In genomic region chr8:57594175-57594885, GRCm38 (mm10) we compare ENCODE assay signal across 13 mouse cellular contexts. TPM values are rescaled to one million over a fixed set of nuclear protein-coding genes. Genes with fewer than 3 reads are reported as not detected.
A peak's percentile ranks its signal among the peaks of the same experiment; 100 is the strongest.
DNase-seq lines count a peak whose midpoint lies in the region; ATAC-seq and TF ChIP-seq lines count a peak whose summit lies in the region.
"Had no signal": no experiment of that assay in that cellular context is flagged by ENCODE, and none has a peak within 500 bp of the region (broad histone marks: within the 10 kb centered on the region; RNA-seq: fewer than 3 reads in every experiment).

No protein-coding gene starts in this region.

- no peak for TF ChIP-seq POLR2A in lung, adult 2 months (IDR thresholded peaks at IDR 0.05; ENCODE audit: borderline replicate concordance, extremely low read depth, low read depth, low read length)

- TF ChIP-seq CTCF in lung, adult 2 months (IDR thresholded peaks at IDR 0.05; ENCODE audit: insufficient read depth, low read length), result no peak

- WGBS in lung, adult 2 months, result 52% methylated on average over 6 of the region's 6 CpGs

- no peaks in the 10 kb centered on the region for H3K4me1 ChIP-seq in lung, adult 2 months (ENCODE audit: control insufficient read depth, insufficient read depth, low read length)

- DNase-seq in lung, postnatal 36 days, result peak; percentile 25
- DNase-seq in lung, adult 2 months, result no peak
- no peak for DNase-seq in adrenal gland, postnatal 10 days
- no peak for DNase-seq in layer of hippocampus, postnatal 25 days (ENCODE audit: extremely low spot score in 1 of 2, low spot score in 1 of 2)
- no peak for DNase-seq in adrenal gland, postnatal 4 days (ENCODE audit: low spot score in 2 of 2)
- DNase-seq: cerebellum, adult 8-10 months; heart, postnatal 4 days; kidney, adult 2 months; thymus, postnatal 25 days had no signal

- ATAC-seq in hematopoietic stem cell, adult 5-6 weeks (replicated peaks in 1 of 2; ENCODE audit: insufficient read depth in 1 of 2, low FRiP score in 2 of 2, low TSS enrichment in 1 of 2, low read depth in 1 of 2, poor library complexity in 2 of 2, severe bottlenecking in 2 of 2), result peak; percentile 25 to 46; a peak in 2 of 4 replicates
- ATAC-seq in megakaryocyte, adult 5-6 weeks (ENCODE audit: poor library complexity, severe bottlenecking), result peak; percentile 51
- ATAC-seq: midbrain, embryonic 16.5 days had no signal

- H3K4me3 ChIP-seq in lung, adult 2 months (replicated peaks; ENCODE audit: extremely low read depth, low read depth, low read length), result no peak overlapping the region
- H3K4me3 ChIP-seq: forebrain, embryonic 10.5 days had no signal

RNA-seq across cellular contexts. Expression of gene Galnt7, which starts 58.5 kb away (rescaled TPM):
- 2.0 and 2.1 TPM in 2 replicates for polyA plus RNA-seq in lung, adult 2 months (2012; rRNA removed)
- 17.9 and 18.8 TPM in 2 replicates for total RNA-seq in hematopoietic stem cell, adult 5-6 weeks (2017)
- total RNA-seq in megakaryocyte, adult 5-6 weeks (2015), result 12.3 and 16.4 TPM in 2 replicates
- total RNA-seq in megakaryocyte, adult 5-6 weeks (2017), result 13.0 and 18.1 TPM in 2 replicates
- total RNA-seq in adrenal gland, postnatal 10 days (2021), result 10 to 100 TPM; 13.1 to 15.3 TPM
- 10 to 100 TPM in 1 of 2 experiments, 1 to 10 TPM in 1; 9.1 to 10.5 TPM for total RNA-seq in layer of hippocampus, postnatal 25 days (2021)
- 10 to 100 TPM; 20.9 to 23.7 TPM for total RNA-seq in adrenal gland, postnatal 4 days (2021)
